Mouse (Mus musculus) CH12.LX (cell line): ENCODE measurements around the gene Bcas2. TPM values are rescaled to one million over a fixed set of nuclear protein-coding genes. Genes with fewer than 3 reads are reported as not detected.

Experiments used
- DNase-seq: peaks from one replicate; pipeline ENCODE4 v3.0.0-alpha.2; 2013; ENCODE audit errors: extremely low read depth
- H3K27ac ChIP-seq: 2 replicates; pipeline ENCODE4 v1.5.1; 2012; ENCODE audit warnings: low read depth, mild to moderate bottlenecking, control low read depth, moderate library complexity; ENCODE audit not compliant: insufficient read depth
- H3K27me3 ChIP-seq: replicated peaks from 2 replicates; pipeline ENCODE3; 2012; ENCODE audit warnings: inconsistent platforms
- H3K36me3 ChIP-seq, 2 experiments: replicated peaks in 1 of 2; 2 replicates each; pipeline versions ENCODE3 to v1.6.1; 2012; ENCODE audit warnings: inconsistent platforms in 1 of 2, low read length in 1 of 2, mild to moderate bottlenecking in 1 of 2, mixed read lengths in 1 of 2, moderate library complexity in 1 of 2; ENCODE audit not compliant: control insufficient read depth in 1 of 2, insufficient read depth in 1 of 2
- H3K4me1 ChIP-seq, 2 experiments: 2 replicates each; pipeline ENCODE4 v1.6.1; 2012; ENCODE audit warnings: inconsistent platforms in 1 of 2, moderate library complexity in 1 of 2; ENCODE audit not compliant: insufficient read depth in 2 of 2, control insufficient read depth in 1 of 2
- H3K4me2 ChIP-seq: 2 replicates; pipeline ENCODE4 v1.6.1; 2012; ENCODE audit warnings: low read depth, mild to moderate bottlenecking, control low read depth; ENCODE audit not compliant: poor library complexity, insufficient read depth, severe bottlenecking
- H3K4me3 ChIP-seq, 3 experiments: fragments of 150-350 bp in 1 of 3; sonication (generic) in 1 of 3; replicated peaks in 1 of 3; 2 replicates each; pipeline versions ENCODE3 to v1.5.1; 2011 to 2012; ENCODE audit warnings: low read depth in 2 of 3, low read length in 2 of 3, mild to moderate bottlenecking in 2 of 3, moderate library complexity in 2 of 3, control low read depth in 1 of 3, improper control_type of control experiment in 1 of 3, inconsistent platforms in 1 of 3, mixed read lengths in 1 of 3; ENCODE audit not compliant: poor library complexity in 1 of 3
- H3K79me2 ChIP-seq: replicated peaks from 2 replicates; pipeline ENCODE4 v1.6.1; 2012; ENCODE audit warnings: mild to moderate bottlenecking, moderate library complexity; ENCODE audit not compliant: control insufficient read depth, poor library complexity, insufficient read depth, severe bottlenecking; ENCODE audit errors: extremely low read depth
- H3K9ac ChIP-seq: 2 replicates; pipeline ENCODE4 v1.6.1; 2012; ENCODE audit warnings: low read depth, mild to moderate bottlenecking, control low read depth, moderate library complexity; ENCODE audit not compliant: insufficient read depth
- H3K9me3 ChIP-seq: replicated peaks from 2 replicates; pipeline ENCODE3; 2012; ENCODE audit warnings: low read length, inconsistent platforms, mixed read lengths
- BHLHE40 ChIP-seq: IDR thresholded peaks from 2 replicates; pipeline ENCODE4 v1.6.1; 2011; ENCODE audit warnings: mild to moderate bottlenecking, low read depth, low read length, improper control_type of control experiment
- CHD1 ChIP-seq: IDR thresholded peaks from 2 replicates; pipeline ENCODE4 v1.6.1; 2012; ENCODE audit warnings: low read depth, low read length, improper control_type of control experiment, inconsistent platforms
- CTCF ChIP-seq, 2 experiments: IDR thresholded peaks in 1 of 2; conservative IDR thresholded peaks in 1 of 2; 2 replicates each; pipeline ENCODE4 v1.5.1; 2011 to 2012; ENCODE audit warnings: low read depth in 2 of 2, low read length in 2 of 2, improper control_type of control experiment in 1 of 2, inconsistent platforms in 1 of 2, mild to moderate bottlenecking in 1 of 2, moderate library complexity in 1 of 2
- EP300 ChIP-seq: IDR thresholded peaks from 2 replicates; pipeline ENCODE4 v1.6.1; 2011; ENCODE audit warnings: low read length, improper control_type of control experiment
- ETS1 ChIP-seq: conservative IDR thresholded peaks from 2 replicates; pipeline ENCODE4 v1.6.1; 2012; ENCODE audit warnings: low read depth, mild to moderate bottlenecking, inconsistent platforms, low read length, improper control_type of control experiment, moderate library complexity
- MAZ ChIP-seq: IDR thresholded peaks from 2 replicates; pipeline ENCODE4 v1.6.1; 2012; ENCODE audit warnings: low read depth, mild to moderate bottlenecking, inconsistent platforms, low read length, improper control_type of control experiment, moderate library complexity
- MEF2A ChIP-seq: IDR thresholded peaks from 2 replicates; pipeline ENCODE4 v1.6.1; 2014; ENCODE audit warnings: low read depth, mild to moderate bottlenecking, inconsistent platforms, low read length, improper control_type of control experiment, borderline replicate concordance
- NELFE ChIP-seq: IDR thresholded peaks from 2 replicates; pipeline ENCODE4 v1.6.1; 2011; ENCODE audit warnings: low read depth, low read length, improper control_type of control experiment
- NRF1 ChIP-seq: IDR thresholded peaks from 2 replicates; pipeline ENCODE4 v1.6.1; 2014; ENCODE audit warnings: low read depth, mild to moderate bottlenecking, inconsistent platforms, low read length, improper control_type of control experiment, moderate library complexity
- PAX5 ChIP-seq: IDR thresholded peaks from 2 replicates; pipeline ENCODE4 v1.6.1; 2012; ENCODE audit warnings: low read length, inconsistent platforms, mixed read lengths
- POLR2AphosphoS2 ChIP-seq: IDR thresholded peaks from 2 replicates; pipeline ENCODE4 v1.6.1; 2011; ENCODE audit warnings: low read depth, low read length, improper control_type of control experiment
- RAD21 ChIP-seq: IDR thresholded peaks from 2 replicates; pipeline ENCODE4 v1.6.1; 2011; ENCODE audit warnings: low read depth, mild to moderate bottlenecking, low read length, improper control_type of control experiment, moderate library complexity
- UBTF ChIP-seq: IDR thresholded peaks from 2 replicates; pipeline ENCODE4 v1.6.1; 2012; ENCODE audit warnings: low read depth, mild to moderate bottlenecking, inconsistent platforms, low read length, improper control_type of control experiment, moderate library complexity
- USF2 ChIP-seq: conservative IDR thresholded peaks from 2 replicates; pipeline ENCODE4 v1.6.1; 2011; ENCODE audit warnings: low read depth, low read length, improper control_type of control experiment
- ZKSCAN1 ChIP-seq: IDR thresholded peaks from 2 replicates; pipeline ENCODE4 v1.6.1; 2012; ENCODE audit warnings: low read depth, inconsistent platforms, low read length, improper control_type of control experiment, borderline replicate concordance
- ZNF384 ChIP-seq: IDR thresholded peaks from 2 replicates; pipeline ENCODE4 v1.6.1; 2012; ENCODE audit warnings: low read depth, low read length, improper control_type of control experiment, inconsistent platforms
- dilution Hi-C: fragments of 300-500 bp; cut with MboI; formaldehyde crosslinking; loops from 2 replicates; pipeline ENCODE4 v1.14.3; 2020; ENCODE audit warnings: low sequenced_read_pairs; ENCODE audit not compliant: extremely low pct_unique_long_range_greater_than_20kb, extremely low pct_ligation_motif_present
- in situ Hi-C: fragments of 300-500 bp; cut with MboI; formaldehyde crosslinking; loops from 3 replicates; pipeline ENCODE4 v1.14.3; 2019; ENCODE audit warnings: low sequenced_read_pairs, low pct_ligation_motif_present, low pct_unique_long_range_greater_than_20kb, mixed read lengths
- polyA plus RNA-seq: library from polyadenylated mRNA; unstranded; fragments of >175 nt; gene quantifications from 2 replicates; pipeline ENCODE4 v1.2.1, GENCODE M21; 2012; ENCODE audit warnings: low read depth; ENCODE audit not compliant: insufficient read length
- total RNA-seq, 2 experiments: library from RNA; depleted of rRNA; stranded (reverse); fragments of 300-350 nt in 1 of 2; fragments of >200 nt in 1 of 2; gene quantifications; 2 replicates each; pipeline ENCODE4 v1.2.3; 2012 to 2014

Bcas2 gene
- total and polyA plus RNA-seq, 3 experiments, result 65.3 to 126 (median 111) TPM

GRCm38 (mm10) chr3:103123636-103124035 is 47.8 kb upstream of the Bcas2 start:
- Histone ChIP-seq H3K4me3 (no peak overlapping the region), H3K4me1 (peaks cover 0 to 7% of the 10 kb centered on the region in 2 experiments; a peak in 2 of 4 replicates), H3K27me3 (no peaks in the 10 kb centered on the region), H3K27ac (no peak overlapping the region), H3K79me2 (no peaks in the 10 kb centered on the region), H3K36me3 (no peaks in the 10 kb centered on the region), H3K9me3 (no peaks in the 10 kb centered on the region), H3K4me2 (no peak overlapping the region), H3K9ac (no peak overlapping the region)
- DNase-seq, result no peak
- in situ Hi-C loops, result no loop called here
- dilution Hi-C loops, result no loop called here
- TF ChIP-seq EP300, result no peak
- no peak for TF ChIP-seq BHLHE40
- TF ChIP-seq MAZ, result no peak
- TF ChIP-seq ZKSCAN1, result no peak
- TF ChIP-seq USF2, result no peak

- Histone ChIP-seq H3K36me3 (no peaks in the 10 kb centered on the region), H3K27me3 (no peaks in the 10 kb centered on the region), H3K4me2 (no peak overlapping the region), H3K79me2 (no peaks in the 10 kb centered on the region), H3K4me3 (no peak overlapping the region), H3K9ac (no peak overlapping the region), H3K27ac (no peak overlapping the region), H3K4me1 (peaks cover 0 to 15% of the 10 kb centered on the region in 2 experiments; a peak in 2 of 4 replicates), H3K9me3 (no peaks in the 10 kb centered on the region)
- no peak for DNase-seq
- dilution Hi-C loops, result no loop called here
- in situ Hi-C loops, result no loop called here
- TF ChIP-seq RAD21 (peak; percentile 12; the same call in 1 of the 2 replicates), UBTF (no peak), CTCF (conservative IDR thresholded peaks at IDR 0.05 in 1 of 2, IDR thresholded peaks at IDR 0.05 in 1 of 2; ENCODE audit: low read depth in 2 of 2, low read length in 2 of 2) (peak in 1 of 2 experiments; percentile 18; a peak in 1 of 4 replicates)
These were observed 45.3 kb upstream of the Bcas2 start for GRCm38 (mm10) chr3:103126138-103126537.

GRCm38 (mm10) chr3:103127177-103127576 is 44.3 kb upstream of the Bcas2 start:
- in situ Hi-C loops, result no loop called here
- Histone ChIP-seq H3K36me3 (no peaks in the 10 kb centered on the region), H3K9me3 (no peaks in the 10 kb centered on the region), H3K4me2 (no peak overlapping the region), H3K27ac (no peak overlapping the region), H3K4me3 (no peak overlapping the region), H3K9ac (no peak overlapping the region)
- no peak for DNase-seq
- TF ChIP-seq USF2, result no peak
- no peak for TF ChIP-seq PAX5
- TF ChIP-seq MEF2A, result no peak
- no peak for TF ChIP-seq NRF1
- TF ChIP-seq POLR2AphosphoS2, result no peak
- TF ChIP-seq UBTF, result no peak
- no peak for TF ChIP-seq CHD1
- no peak for TF ChIP-seq ZKSCAN1
- TF ChIP-seq ETS1, result no peak
- no peak for TF ChIP-seq NELFE
- no peak for TF ChIP-seq ZNF384
- TF ChIP-seq, all 38 proteins: peak for 0
- Histone ChIP-seq H3K79me2 (no peaks in the 10 kb centered on the region), H3K4me1 (peaks cover 0 to 15% of the 10 kb centered on the region in 2 experiments; a peak in 2 of 4 replicates), H3K27me3 (no peaks in the 10 kb centered on the region)
- dilution Hi-C loops, result no loop called here
